Mouse (Mus musculus): ENCODE measurements around the gene Coa7. TPM values are rescaled to one million over a fixed set of nuclear protein-coding genes. Genes with fewer than 3 reads are reported as not detected.

Gene Coa7
- total and polyA plus RNA-seq, 2 experiments: 11.7 to 19.3 TPM

- Histone ChIP-seq H3K27me3 (ENCODE audit: control insufficient read depth, insufficient read depth, low read length) (peaks cover 8% of the 10 kb centered on the region), H3K4me1 (ENCODE audit: control insufficient read depth, insufficient read depth, low read length) (no peaks in the 10 kb centered on the region), H3K36me3 (ENCODE audit: control insufficient read depth, insufficient read depth, low read length) (no peaks in the 10 kb centered on the region), H3K4me3 (ENCODE audit: insufficient read depth, low read depth, low read length) (no peak overlapping the region), H3K9ac (ENCODE audit: low read depth, low read length) (no peak overlapping the region), H3K79me2 (ENCODE audit: control insufficient read depth, insufficient read depth, low read length) (no peaks in the 10 kb centered on the region), H3K27ac (replicated peaks; ENCODE audit: insufficient read depth, low read depth, low read length) (no peak overlapping the region)
- no peak for TF ChIP-seq CTCF (IDR thresholded peaks at IDR 0.05; ENCODE audit: low read depth, low read length)
- no peak for TF ChIP-seq POLR2A (IDR thresholded peaks at IDR 0.05; ENCODE audit: extremely low read depth, insufficient read depth, low read length)
- no peak for DNase-seq (ENCODE audit: extremely low read depth, low read depth, low spot score)
- WGBS: 48% methylated on average over 1 of the region's 1 CpGs
Measured at GRCm38 (mm10) chr4:108380146-108380545, 52.2 kb downstream of the Coa7 start.

GRCm38 (mm10) chr4:108383183-108383714 is 55.3 kb downstream of the Coa7 start, which contains the start of gene Shisal2a:
Shisal2a (minus strand) TSS chr4:108383349.
- no peaks in the 10 kb centered on the region for H3K79me2 ChIP-seq (ENCODE audit: control insufficient read depth, insufficient read depth, low read length)
- TF ChIP-seq CTCF (IDR thresholded peaks at IDR 0.05; ENCODE audit: low read depth, low read length): 0 out of 2 replicates have a peak, but pooled peaks have one; percentile 1
- TF ChIP-seq POLR2A (IDR thresholded peaks at IDR 0.05; ENCODE audit: extremely low read depth, insufficient read depth, low read length): no peak
- no peak for DNase-seq (ENCODE audit: extremely low read depth, low read depth, low spot score)
- peak within 1 kb of the TSS; percentile 19; the same call in 1 of the 2 replicates for H3K4me3 ChIP-seq (ENCODE audit: insufficient read depth, low read depth, low read length)
- no peak within 1 kb of the TSS for H3K27ac ChIP-seq (replicated peaks; ENCODE audit: insufficient read depth, low read depth, low read length)
- 8% methylated on average over 55 of the region's 55 CpGs for WGBS
- H3K9ac ChIP-seq (ENCODE audit: low read depth, low read length): peak within 1 kb of the TSS; percentile 16; the same call in 1 of the 2 replicates
- H3K4me1 ChIP-seq (ENCODE audit: control insufficient read depth, insufficient read depth, low read length): no peaks in the 10 kb centered on the region
- peaks cover 8% of the 10 kb centered on the region for H3K27me3 ChIP-seq (ENCODE audit: control insufficient read depth, insufficient read depth, low read length)
- H3K36me3 ChIP-seq (ENCODE audit: control insufficient read depth, insufficient read depth, low read length): no peaks in the 10 kb centered on the region

- Histone ChIP-seq H3K27ac (replicated peaks; ENCODE audit: insufficient read depth, low read depth, low read length) (no peak overlapping the region), H3K4me3 (ENCODE audit: insufficient read depth, low read depth, low read length) (no peak overlapping the region), H3K36me3 (ENCODE audit: control insufficient read depth, insufficient read depth, low read length) (no peaks in the 10 kb centered on the region), H3K27me3 (ENCODE audit: control insufficient read depth, insufficient read depth, low read length) (peaks cover 8% of the 10 kb centered on the region), H3K79me2 (ENCODE audit: control insufficient read depth, insufficient read depth, low read length) (no peaks in the 10 kb centered on the region), H3K9ac (ENCODE audit: low read depth, low read length) (no peak overlapping the region), H3K4me1 (ENCODE audit: control insufficient read depth, insufficient read depth, low read length) (no peaks in the 10 kb centered on the region; the same call in 1 of the 2 replicates)
- no peak for TF ChIP-seq POLR2A (IDR thresholded peaks at IDR 0.05; ENCODE audit: extremely low read depth, insufficient read depth, low read length)
- no peak for TF ChIP-seq CTCF (IDR thresholded peaks at IDR 0.05; ENCODE audit: low read depth, low read length)
- 64% methylated on average over 1 of the region's 1 CpGs for WGBS
- DNase-seq (ENCODE audit: extremely low read depth, low read depth, low spot score): no peak
Measured at GRCm38 (mm10) chr4:108386087-108386486, 58.1 kb downstream of the Coa7 start.

- no peak overlapping the region for H3K4me3 ChIP-seq (ENCODE audit: insufficient read depth, low read depth, low read length)
- peaks cover 8% of the 10 kb centered on the region for H3K27me3 ChIP-seq (ENCODE audit: control insufficient read depth, insufficient read depth, low read length)
- no peaks in the 10 kb centered on the region for H3K36me3 ChIP-seq (ENCODE audit: control insufficient read depth, insufficient read depth, low read length)
- TF ChIP-seq POLR2A (IDR thresholded peaks at IDR 0.05; ENCODE audit: extremely low read depth, insufficient read depth, low read length) (no peak), CTCF (IDR thresholded peaks at IDR 0.05; ENCODE audit: low read depth, low read length) (no peak)
- no peaks in the 10 kb centered on the region for H3K79me2 ChIP-seq (ENCODE audit: control insufficient read depth, insufficient read depth, low read length)
- no peak overlapping the region for H3K27ac ChIP-seq (replicated peaks; ENCODE audit: insufficient read depth, low read depth, low read length)
- DNase-seq (ENCODE audit: extremely low read depth, low read depth, low spot score): no peak
- H3K9ac ChIP-seq (ENCODE audit: low read depth, low read length): no peak overlapping the region
- H3K4me1 ChIP-seq (ENCODE audit: control insufficient read depth, insufficient read depth, low read length): no peaks in the 10 kb centered on the region; the same call in 1 of the 2 replicates
- WGBS: 48% methylated on average over 4 of the region's 4 CpGs
Measured at GRCm38 (mm10) chr4:108387106-108387505, 59.2 kb downstream of the Coa7 start.

- H3K27me3 ChIP-seq (ENCODE audit: control insufficient read depth, insufficient read depth, low read length): peaks cover 8% of the 10 kb centered on the region
- H3K4me1 ChIP-seq (ENCODE audit: control insufficient read depth, insufficient read depth, low read length): no peaks in the 10 kb centered on the region; the same call in 1 of the 2 replicates
- no peaks in the 10 kb centered on the region for H3K36me3 ChIP-seq (ENCODE audit: control insufficient read depth, insufficient read depth, low read length)
- DNase-seq (ENCODE audit: extremely low read depth, low read depth, low spot score): no peak
- TF ChIP-seq POLR2A (IDR thresholded peaks at IDR 0.05; ENCODE audit: extremely low read depth, insufficient read depth, low read length) (no peak), CTCF (IDR thresholded peaks at IDR 0.05; ENCODE audit: low read depth, low read length) (peak; percentile 26; the same call in 1 of the 2 replicates)
- peak overlapping the region; percentile 19; the same call in 1 of the 2 replicates for H3K4me3 ChIP-seq (ENCODE audit: insufficient read depth, low read depth, low read length)
- WGBS: 10% methylated on average over 18 of the region's 18 CpGs
- no peak overlapping the region for H3K9ac ChIP-seq (ENCODE audit: low read depth, low read length)
- H3K79me2 ChIP-seq (ENCODE audit: control insufficient read depth, insufficient read depth, low read length): no peaks in the 10 kb centered on the region
- H3K27ac ChIP-seq (replicated peaks; ENCODE audit: insufficient read depth, low read depth, low read length): no peak overlapping the region
Measured at GRCm38 (mm10) chr4:108387681-108388253, 59.8 kb downstream of the Coa7 start.

DNA sequence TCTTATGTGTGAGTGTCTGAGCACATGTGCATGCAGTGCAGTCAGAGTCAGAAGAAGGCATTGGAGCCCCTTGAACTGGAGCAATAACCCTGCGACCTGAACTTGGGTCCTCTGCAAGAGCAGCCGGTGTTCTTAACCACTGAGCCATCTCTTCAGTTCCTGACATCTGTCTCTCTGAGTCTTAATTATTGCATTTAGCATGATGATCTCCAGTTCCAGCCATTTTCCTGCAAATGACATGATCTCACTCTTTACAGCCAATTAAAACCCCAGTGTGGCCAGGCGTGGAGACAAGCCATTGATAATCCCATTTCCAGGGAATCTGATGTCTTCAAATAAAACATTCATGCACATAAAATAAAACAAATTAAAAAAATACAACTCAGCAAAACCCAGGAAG is 60.8 kb downstream of the Coa7 start:
- H3K27ac ChIP-seq (replicated peaks; ENCODE audit: insufficient read depth, low read depth, low read length): no peak overlapping the region
- H3K4me3 ChIP-seq (ENCODE audit: insufficient read depth, low read depth, low read length): no peak overlapping the region
- no peaks in the 10 kb centered on the region for H3K79me2 ChIP-seq (ENCODE audit: control insufficient read depth, insufficient read depth, low read length)
- no peak for TF ChIP-seq CTCF (IDR thresholded peaks at IDR 0.05; ENCODE audit: low read depth, low read length)
- TF ChIP-seq POLR2A (IDR thresholded peaks at IDR 0.05; ENCODE audit: extremely low read depth, insufficient read depth, low read length): no peak
- no peaks in the 10 kb centered on the region; the same call in 1 of the 2 replicates for H3K27me3 ChIP-seq (ENCODE audit: control insufficient read depth, insufficient read depth, low read length)
- WGBS: 97% methylated on average over 3 of the region's 3 CpGs
- H3K9ac ChIP-seq (ENCODE audit: low read depth, low read length): no peak overlapping the region
- DNase-seq (ENCODE audit: extremely low read depth, low read depth, low spot score): no peak
- H3K36me3 ChIP-seq (ENCODE audit: control insufficient read depth, insufficient read depth, low read length): no peaks in the 10 kb centered on the region
- H3K4me1 ChIP-seq (ENCODE audit: control insufficient read depth, insufficient read depth, low read length): no peaks in the 10 kb centered on the region; the same call in 1 of the 2 replicates

All from liver, adult 2 months (tissue).